Mouse (Mus musculus): ENCODE results near the gene Dnaja3. TPM values are rescaled to one million over a fixed set of nuclear protein-coding genes. Genes with fewer than 3 reads are reported as not detected.

Gene Dnaja3
- total and polyA plus RNA-seq, 2 experiments from 2014 or later = 99.6 to 103 TPM

- Histone ChIP-seq H3K27ac (ENCODE audit: low read depth) (no peak overlapping the region), H3K4me2 (ENCODE audit: low read depth, low read length) (no peak overlapping the region), H3K4me1 (ENCODE audit: control insufficient read depth, insufficient read depth) (no peaks in the 10 kb centered on the region), H3K9me3 (replicated peaks; ENCODE audit: control insufficient read depth, low read length) (no peaks in the 10 kb centered on the region), H3K36me3 (replicated peaks; ENCODE audit: control insufficient read depth, insufficient read depth, low read length) (peaks cover 95% of the 10 kb centered on the region), H3K27me3 (ENCODE audit: control insufficient read depth, insufficient read depth, low read length) (no peaks in the 10 kb centered on the region), H3K9ac (replicated peaks; ENCODE audit: low read depth, low read length) (no peak overlapping the region), H3K4me3 (ENCODE audit: low read depth, low read length) (no peak overlapping the region)
- 95% methylated on average over 3 of the region's 3 CpGs for WGBS
- no peak for ATAC-seq (ENCODE audit: insufficient read depth, low read depth)
- DNase-seq (ENCODE audit: low spot score) = no peak
- TF ChIP-seq EP300 (IDR thresholded peaks at IDR 0.05; ENCODE audit: low read depth) (no peak), CTCF (IDR thresholded peaks at IDR 0.05; ENCODE audit: low read depth) (no peak)
Observed at GRCm38 (mm10) chr16:4701211-4701610, 61.4 kb downstream of the Dnaja3 start.

- TF ChIP-seq CTCF (IDR thresholded peaks at IDR 0.05; ENCODE audit: low read depth) = no peak
- no peak for TF ChIP-seq EP300 (IDR thresholded peaks at IDR 0.05; ENCODE audit: low read depth)
- no peaks in the 10 kb centered on the region for H3K27me3 ChIP-seq (ENCODE audit: control insufficient read depth, insufficient read depth, low read length)
- no peak overlapping the region for H3K9ac ChIP-seq (replicated peaks; ENCODE audit: low read depth, low read length)
- no peak for DNase-seq (ENCODE audit: low spot score)
- H3K4me3 ChIP-seq (ENCODE audit: low read depth, low read length) = no peak overlapping the region
- H3K36me3 ChIP-seq (replicated peaks; ENCODE audit: control insufficient read depth, insufficient read depth, low read length) = peaks cover 95% of the 10 kb centered on the region
- WGBS = 65% methylated on average over 1 of the region's 1 CpGs
- H3K27ac ChIP-seq (ENCODE audit: low read depth) = no peak overlapping the region
- no peaks in the 10 kb centered on the region for H3K9me3 ChIP-seq (replicated peaks; ENCODE audit: control insufficient read depth, low read length)
- no peak overlapping the region for H3K4me2 ChIP-seq (ENCODE audit: low read depth, low read length)
- no peaks in the 10 kb centered on the region for H3K4me1 ChIP-seq (ENCODE audit: control insufficient read depth, insufficient read depth)
- ATAC-seq (ENCODE audit: insufficient read depth, low read depth) = no peak
Observed at GRCm38 (mm10) chr16:4702646-4703045, 62.9 kb downstream of the Dnaja3 start.

GRCm38 (mm10) chr16:4705541-4705940 is 65.8 kb downstream of the Dnaja3 start:
- Histone ChIP-seq H3K4me1 (ENCODE audit: control insufficient read depth, insufficient read depth) (no peaks in the 10 kb centered on the region), H3K4me3 (ENCODE audit: low read depth, low read length) (no peak overlapping the region), H3K4me2 (ENCODE audit: low read depth, low read length) (no peak overlapping the region), H3K36me3 (replicated peaks; ENCODE audit: control insufficient read depth, insufficient read depth, low read length) (peaks cover 85% of the 10 kb centered on the region), H3K9ac (replicated peaks; ENCODE audit: low read depth, low read length) (no peak overlapping the region), H3K27ac (ENCODE audit: low read depth) (no peak overlapping the region), H3K9me3 (replicated peaks; ENCODE audit: control insufficient read depth, low read length) (no peaks in the 10 kb centered on the region), H3K27me3 (ENCODE audit: control insufficient read depth, insufficient read depth, low read length) (no peaks in the 10 kb centered on the region)
- no peak for ATAC-seq (ENCODE audit: insufficient read depth, low read depth)
- TF ChIP-seq EP300 (IDR thresholded peaks at IDR 0.05; ENCODE audit: low read depth) (no peak), CTCF (IDR thresholded peaks at IDR 0.05; ENCODE audit: low read depth) (no peak)
- no peak for DNase-seq (ENCODE audit: low spot score)
- WGBS = 69% methylated on average over 4 of the region's 4 CpGs

GRCm38 (mm10) chr16:4711173-4711572 is 71.4 kb downstream of the Dnaja3 start:
- Histone ChIP-seq H3K9ac (replicated peaks; ENCODE audit: low read depth, low read length) (no peak overlapping the region), H3K4me2 (ENCODE audit: low read depth, low read length) (no peak overlapping the region), H3K27me3 (ENCODE audit: control insufficient read depth, insufficient read depth, low read length) (no peaks in the 10 kb centered on the region), H3K4me1 (ENCODE audit: control insufficient read depth, insufficient read depth) (no peaks in the 10 kb centered on the region), H3K36me3 (replicated peaks; ENCODE audit: control insufficient read depth, insufficient read depth, low read length) (peaks cover 44% of the 10 kb centered on the region), H3K4me3 (ENCODE audit: low read depth, low read length) (no peak overlapping the region), H3K27ac (ENCODE audit: low read depth) (no peak overlapping the region), H3K9me3 (replicated peaks; ENCODE audit: control insufficient read depth, low read length) (no peaks in the 10 kb centered on the region)
- ATAC-seq (ENCODE audit: insufficient read depth, low read depth) (no peak), DNase-seq (ENCODE audit: low spot score) (no peak)
- TF ChIP-seq CTCF (IDR thresholded peaks at IDR 0.05; ENCODE audit: low read depth) (no peak), EP300 (IDR thresholded peaks at IDR 0.05; ENCODE audit: low read depth) (no peak)
- 97% methylated on average over 4 of the region's 4 CpGs for WGBS

- peak overlapping the region; percentile 19; the same call in 1 of the 2 replicates for H3K27ac ChIP-seq (ENCODE audit: low read depth)
- WGBS = 75% methylated on average over 17 of the region's 17 CpGs
- no peak overlapping the region for H3K9ac ChIP-seq (replicated peaks; ENCODE audit: low read depth, low read length)
- no peaks in the 10 kb centered on the region for H3K27me3 ChIP-seq (ENCODE audit: control insufficient read depth, insufficient read depth, low read length)
- no peaks in the 10 kb centered on the region for H3K4me1 ChIP-seq (ENCODE audit: control insufficient read depth, insufficient read depth)
- no peak for DNase-seq (ENCODE audit: low spot score)
- no peak for ATAC-seq (ENCODE audit: insufficient read depth, low read depth)
- H3K4me3 ChIP-seq (ENCODE audit: low read depth, low read length) = no peak overlapping the region
- H3K9me3 ChIP-seq (replicated peaks; ENCODE audit: control insufficient read depth, low read length) = no peaks in the 10 kb centered on the region
- H3K4me2 ChIP-seq (ENCODE audit: low read depth, low read length) = no peak overlapping the region
- H3K36me3 ChIP-seq (replicated peaks; ENCODE audit: control insufficient read depth, insufficient read depth, low read length) = peaks cover 15% of the 10 kb centered on the region; the same call in 1 of the 2 replicates
- TF ChIP-seq EP300 (IDR thresholded peaks at IDR 0.05; ENCODE audit: low read depth) = no peak
- TF ChIP-seq CTCF (IDR thresholded peaks at IDR 0.05; ENCODE audit: low read depth) = no peak
Observed at GRCm38 (mm10) chr16:4713861-4714710, 74.3 kb downstream of the Dnaja3 start.

All from heart, postnatal 0 days (tissue).